Mouse (Mus musculus): ENCODE data around the gene Zbtb40.

Zbtb40 gene

DNA sequence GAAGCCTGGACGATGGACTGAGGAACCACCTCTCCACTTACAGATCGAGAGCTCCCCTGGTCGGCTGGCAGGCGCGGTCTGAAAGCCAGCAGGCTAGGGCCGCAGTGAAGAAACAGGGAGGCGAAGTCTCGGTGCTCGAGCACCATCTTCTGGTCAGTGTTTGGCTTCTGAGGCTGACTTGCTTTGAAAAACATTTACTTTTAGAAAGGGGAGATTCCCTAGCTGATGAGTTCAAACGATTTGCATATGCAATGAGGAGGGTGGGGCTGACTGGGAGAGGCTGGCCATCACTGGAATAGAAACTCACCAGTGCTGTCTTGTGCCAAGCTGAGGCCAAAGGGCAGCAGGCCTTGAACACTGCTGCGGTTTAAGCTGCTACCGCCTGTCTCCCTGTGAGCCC, 67.3 kb downstream of the Zbtb40 start:
- in situ Hi-C loops (cut with MboI, MseI), result no loop called here

DNA sequence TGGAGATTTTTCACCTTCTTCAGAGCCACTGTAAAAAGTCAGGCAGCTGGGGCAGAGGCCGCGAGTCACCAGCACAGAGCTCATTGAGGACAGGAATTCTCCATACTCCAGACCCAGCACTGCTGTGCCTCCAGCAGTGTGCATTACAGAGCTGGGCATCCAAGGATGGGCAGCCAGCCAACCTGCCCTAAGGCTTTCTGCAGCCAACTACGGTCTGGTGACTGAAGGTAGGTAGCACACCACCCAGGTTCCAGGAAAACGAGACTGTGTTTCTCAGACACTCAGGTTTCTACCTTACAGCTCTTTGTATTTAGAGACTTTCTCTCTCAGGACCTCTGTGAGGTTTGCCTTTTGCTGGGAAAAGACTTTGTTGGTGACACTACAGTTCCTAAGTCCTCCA, 67.7 kb downstream of the Zbtb40 start:
- in situ Hi-C loops (cut with MboI, MseI), result no loop called here

DNA sequence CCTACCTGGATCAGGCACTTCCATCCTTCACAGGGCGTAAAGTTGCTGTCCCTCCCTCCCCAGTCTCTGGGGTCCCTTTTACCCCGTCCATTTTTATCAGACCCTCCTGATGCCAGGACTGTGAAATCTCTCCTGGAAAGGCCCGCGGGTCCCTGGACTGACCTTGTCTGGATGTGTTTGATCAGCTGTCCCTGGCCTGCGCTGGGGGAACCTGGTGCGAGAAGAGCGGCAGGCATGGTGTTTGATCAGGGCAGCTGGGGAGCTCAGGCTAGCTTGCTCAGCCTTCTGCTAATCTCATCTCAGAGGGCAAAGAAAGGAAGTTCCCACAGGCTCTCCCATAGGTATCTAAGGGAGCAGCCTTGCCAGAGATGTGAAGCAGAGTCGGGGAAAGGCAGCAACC, 71.4 kb downstream of the Zbtb40 start:
- in situ Hi-C loops (cut with MboI, MseI), result no loop called here

DNA sequence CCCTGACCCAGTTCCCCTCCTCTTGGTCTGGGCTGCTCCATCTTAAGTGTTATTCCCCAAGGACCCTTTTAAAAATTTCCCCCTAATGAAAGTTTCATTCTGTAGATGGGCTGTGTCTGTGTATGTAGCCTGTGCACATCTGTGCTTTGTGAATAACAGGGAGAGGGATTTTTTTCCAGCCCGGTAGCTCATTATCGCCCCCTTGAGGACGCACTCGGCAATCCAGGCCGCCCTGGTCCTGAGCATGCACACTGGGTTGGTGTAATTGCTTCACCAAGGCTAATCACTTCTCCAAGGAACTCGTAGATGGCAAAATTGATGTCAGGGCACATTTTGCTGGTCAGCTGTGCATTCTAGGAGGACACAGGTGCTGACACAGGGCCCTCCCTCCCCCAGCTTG, 77.7 kb downstream of the Zbtb40 start:
- in situ Hi-C loops (cut with MboI, MseI), result no loop called here

DNA sequence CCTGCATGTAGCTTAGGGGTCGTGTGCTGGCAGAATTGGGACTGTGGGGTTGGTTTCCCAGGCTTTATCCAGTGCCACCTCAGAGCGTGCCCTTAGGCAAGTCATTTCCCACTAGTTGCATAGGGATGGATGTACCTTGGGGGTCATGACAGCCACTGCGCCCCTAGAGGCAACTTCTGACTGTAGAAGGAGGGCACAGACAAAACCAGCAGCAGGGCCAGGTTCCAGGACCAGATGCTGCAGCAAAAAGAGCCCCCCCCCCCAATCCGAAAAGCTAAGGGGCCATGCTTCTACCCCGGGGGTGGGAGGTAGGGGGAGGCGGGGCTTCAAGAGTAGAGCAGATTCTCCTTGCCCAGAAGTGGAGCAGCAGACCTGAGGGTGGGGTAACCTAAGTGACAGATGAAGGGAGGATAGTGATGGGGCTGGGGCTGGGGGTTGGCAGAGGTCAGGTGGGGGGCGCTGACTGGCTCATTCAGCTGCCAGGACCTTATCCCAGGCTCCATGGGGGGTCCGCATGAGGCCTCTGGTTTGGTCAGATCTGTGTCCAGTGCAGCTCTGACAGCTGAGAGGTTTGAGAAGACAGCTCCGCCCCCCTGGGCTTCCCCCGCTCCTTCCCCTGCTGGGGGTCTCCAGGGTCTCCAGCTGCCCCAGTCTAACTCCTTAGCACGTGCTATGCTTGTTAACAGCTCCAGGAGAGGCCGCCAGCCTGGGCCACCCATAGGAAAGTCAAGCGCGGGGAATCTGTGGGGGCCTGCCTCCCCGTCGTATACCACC, 78.9 kb downstream of the Zbtb40 start:
- in situ Hi-C loops (cut with MboI, MseI), result no loop called here

DNA sequence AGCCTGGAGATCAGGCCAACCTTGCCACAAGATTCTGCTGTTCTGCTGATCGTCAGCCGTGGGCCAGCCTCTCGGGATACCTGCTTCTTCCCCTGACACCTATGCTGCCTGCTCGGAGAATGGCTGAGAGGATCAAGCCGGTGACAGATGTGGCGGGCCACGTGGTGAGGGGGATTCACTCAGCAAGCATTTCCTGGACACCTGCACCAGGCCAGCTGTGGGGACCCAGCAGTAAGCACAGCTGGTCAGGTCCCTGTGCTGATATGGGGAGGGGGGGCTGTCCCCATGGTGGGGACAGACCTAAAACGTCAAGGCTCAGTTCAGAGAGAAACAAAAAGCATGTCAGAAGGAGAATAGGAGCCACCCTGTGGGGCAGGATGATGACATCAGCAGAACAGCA, 79.5 kb downstream of the Zbtb40 start:
- in situ Hi-C loops (cut with MboI, MseI), result no loop called here

DNA sequence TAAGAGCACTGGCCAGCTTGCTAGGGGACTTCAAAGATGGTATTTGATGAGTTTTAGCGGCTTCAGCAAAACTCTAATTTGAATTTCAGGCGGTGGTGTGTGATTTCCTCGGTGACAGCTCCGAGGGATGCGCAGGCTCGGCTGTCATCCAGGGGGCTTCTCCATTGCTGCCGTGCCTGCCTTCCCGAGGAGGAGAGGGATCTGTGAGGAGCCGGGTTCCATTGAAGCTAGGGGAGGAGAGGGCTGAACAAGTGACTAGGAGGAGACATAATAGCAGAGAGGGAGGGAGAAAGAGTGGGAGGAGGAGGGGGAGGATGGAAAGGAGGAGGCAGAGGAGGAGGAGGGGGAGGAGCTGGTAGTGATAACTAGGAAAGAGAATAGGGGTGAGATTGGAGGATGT, 81.1 kb downstream of the Zbtb40 start:
- in situ Hi-C loops (cut with MboI, MseI), result no loop called here

DNA sequence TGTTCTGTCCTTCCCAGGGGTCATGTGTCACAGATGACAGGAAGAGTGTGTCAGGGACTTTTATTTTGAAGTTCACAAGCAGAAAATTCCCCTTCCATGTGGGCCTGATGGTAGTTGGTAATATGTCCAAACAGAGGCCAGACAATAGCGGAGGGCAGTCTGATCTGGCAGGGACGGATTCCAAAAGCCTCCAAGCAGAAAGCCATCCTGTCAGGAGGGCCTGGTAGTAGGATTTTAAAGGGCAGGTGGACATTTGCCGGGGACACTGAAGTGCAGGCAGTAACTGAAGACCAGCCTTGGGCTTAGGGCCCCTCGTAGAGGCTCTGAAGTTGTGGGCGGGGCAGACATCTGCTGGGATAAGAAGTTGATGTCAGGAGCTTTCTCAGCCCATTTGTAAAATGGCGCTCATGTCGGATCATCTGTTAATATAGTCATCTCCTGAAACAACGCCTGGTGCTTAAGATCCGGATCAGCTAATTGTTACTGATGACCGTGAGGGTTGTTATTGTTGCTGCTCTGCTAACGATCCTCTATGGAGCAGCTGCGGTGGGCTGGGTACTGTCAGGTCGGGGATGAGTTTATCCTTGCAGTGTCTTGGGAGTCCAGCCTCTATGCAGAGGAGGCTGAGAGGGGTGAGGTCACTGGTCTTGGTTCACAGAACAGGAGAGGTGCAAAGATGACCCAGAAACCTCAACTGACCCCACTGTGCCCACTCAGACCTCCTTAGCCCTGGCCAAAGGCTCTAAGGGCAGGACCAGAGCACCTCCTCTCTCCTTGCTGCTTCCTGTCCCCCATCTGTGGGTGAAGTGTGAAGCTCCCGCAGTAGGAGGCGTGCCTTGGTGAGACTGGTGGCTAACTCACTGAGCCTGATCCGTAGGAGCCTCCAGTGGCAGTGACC, 81.9 kb downstream of the Zbtb40 start:
- in situ Hi-C loops (cut with MboI, MseI), result no loop called here

DNA sequence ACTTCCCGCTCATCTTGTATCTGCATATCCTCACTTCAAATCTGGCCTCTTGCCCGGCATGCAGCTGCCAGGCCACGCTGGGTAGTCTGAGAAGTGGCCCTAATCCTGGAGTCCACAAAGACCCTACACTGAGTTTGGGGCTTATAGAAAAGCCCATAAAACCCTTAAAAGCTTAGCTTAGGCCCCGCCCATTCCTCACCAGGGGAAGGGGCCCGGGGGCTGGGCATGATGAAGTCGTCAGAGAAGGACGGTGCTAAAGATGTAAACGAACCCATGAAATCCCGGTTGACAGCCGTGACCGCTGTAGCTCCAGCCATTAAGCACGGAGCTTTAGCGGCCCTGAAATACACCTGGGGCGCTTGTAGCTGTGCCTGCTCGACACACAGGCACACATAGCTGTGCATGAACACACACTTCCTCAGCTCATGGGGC, 83.6 kb downstream of the Zbtb40 start:
- in situ Hi-C loops (cut with MboI, MseI), result no loop called here

DNA sequence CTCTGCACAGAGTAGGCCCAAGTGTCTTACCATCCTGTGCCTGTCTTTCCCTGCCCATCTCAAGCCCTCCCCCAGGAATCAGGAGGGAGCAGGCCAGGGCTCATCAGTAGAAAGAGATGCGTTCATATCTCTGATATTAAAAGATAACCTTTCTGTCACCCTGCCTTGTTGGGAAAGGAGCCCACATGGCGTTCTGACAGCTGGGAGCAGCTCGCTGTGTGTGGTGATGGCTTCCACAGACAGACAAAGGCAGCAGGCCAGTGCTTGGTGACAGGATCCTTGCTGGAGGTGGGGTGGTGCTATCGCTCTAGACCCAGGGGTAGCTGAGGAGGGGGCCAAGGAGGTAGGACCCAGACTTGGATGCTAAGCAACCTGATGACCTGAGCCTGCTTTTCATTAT, 86.2 kb downstream of the Zbtb40 start:
- in situ Hi-C loops (cut with MboI, MseI), result no loop called here

DNA sequence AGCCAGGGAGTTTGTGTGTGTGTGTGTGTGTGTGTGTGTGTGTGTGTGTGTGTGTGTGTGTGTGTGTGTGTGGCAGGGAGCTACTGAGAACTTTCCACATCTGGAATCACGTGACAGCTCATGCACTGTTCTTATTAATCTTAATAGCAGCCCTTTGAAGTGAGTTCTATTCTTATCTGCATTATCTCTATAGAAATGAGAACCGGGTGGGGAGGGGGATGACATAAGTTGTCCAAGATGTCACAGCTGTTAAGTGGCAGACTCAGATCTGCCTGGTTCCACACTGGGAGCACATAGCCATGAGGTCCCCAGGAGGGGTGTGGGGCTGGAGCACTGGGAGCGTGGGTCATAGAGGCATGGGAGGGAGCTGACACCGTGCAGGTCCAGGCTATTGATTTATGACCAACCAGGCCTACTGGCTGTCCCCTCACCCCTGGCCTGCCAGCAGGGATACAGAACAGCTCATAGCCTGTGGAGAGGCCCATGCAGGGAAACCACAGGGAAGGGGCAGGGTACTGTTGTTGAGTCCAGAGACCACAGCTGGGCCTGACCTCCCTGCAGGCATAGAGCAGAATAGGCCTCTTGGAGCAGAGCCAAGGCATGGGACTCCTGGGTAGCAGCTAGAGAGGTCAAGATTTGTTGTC, 86.8 kb downstream of the Zbtb40 start:
- in situ Hi-C loops (cut with MboI, MseI), result no loop called here

DNA sequence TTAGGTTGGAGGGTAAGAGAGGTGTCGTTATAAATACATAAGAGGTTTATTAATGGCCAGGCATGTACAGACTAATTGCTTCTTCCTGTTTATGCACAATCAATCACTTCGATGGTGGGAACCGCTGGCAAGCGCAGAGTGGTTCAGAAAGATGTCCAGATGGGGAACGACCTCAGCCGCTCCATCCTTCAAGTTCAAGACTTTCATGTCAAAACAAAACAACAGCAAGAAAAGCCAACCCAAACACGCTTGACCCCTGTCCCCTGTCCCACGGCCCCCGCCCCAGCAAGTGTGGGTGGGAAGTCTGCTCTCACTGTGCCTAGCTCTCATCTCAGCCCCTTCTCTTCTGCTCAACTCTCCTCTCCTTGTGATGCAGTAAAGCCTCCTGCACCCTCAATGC, 88.0 kb downstream of the Zbtb40 start:
- in situ Hi-C loops (cut with MboI, MseI), result no loop called here

DNA sequence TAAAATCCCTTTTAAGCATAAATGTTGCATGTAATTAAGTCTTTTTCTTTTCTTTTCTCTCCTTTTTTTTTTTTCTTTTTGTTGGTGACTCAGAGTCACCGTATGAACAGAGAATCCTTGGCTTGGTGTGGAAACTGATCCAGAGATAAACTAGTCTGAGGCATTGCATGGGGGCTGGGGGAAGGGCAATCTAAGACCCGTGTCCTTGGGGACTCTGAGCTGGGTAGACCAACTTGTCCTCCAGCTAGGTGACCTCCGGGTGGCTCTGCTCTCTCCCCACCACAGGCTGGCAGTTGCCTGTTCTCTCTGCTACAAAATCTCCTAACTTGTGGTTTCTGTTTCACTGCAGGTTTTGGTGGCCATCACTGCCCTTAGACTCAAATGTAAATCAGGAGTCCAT, 88.5 kb downstream of the Zbtb40 start:
- in situ Hi-C loops (cut with MboI, MseI), result no loop called here

DNA sequence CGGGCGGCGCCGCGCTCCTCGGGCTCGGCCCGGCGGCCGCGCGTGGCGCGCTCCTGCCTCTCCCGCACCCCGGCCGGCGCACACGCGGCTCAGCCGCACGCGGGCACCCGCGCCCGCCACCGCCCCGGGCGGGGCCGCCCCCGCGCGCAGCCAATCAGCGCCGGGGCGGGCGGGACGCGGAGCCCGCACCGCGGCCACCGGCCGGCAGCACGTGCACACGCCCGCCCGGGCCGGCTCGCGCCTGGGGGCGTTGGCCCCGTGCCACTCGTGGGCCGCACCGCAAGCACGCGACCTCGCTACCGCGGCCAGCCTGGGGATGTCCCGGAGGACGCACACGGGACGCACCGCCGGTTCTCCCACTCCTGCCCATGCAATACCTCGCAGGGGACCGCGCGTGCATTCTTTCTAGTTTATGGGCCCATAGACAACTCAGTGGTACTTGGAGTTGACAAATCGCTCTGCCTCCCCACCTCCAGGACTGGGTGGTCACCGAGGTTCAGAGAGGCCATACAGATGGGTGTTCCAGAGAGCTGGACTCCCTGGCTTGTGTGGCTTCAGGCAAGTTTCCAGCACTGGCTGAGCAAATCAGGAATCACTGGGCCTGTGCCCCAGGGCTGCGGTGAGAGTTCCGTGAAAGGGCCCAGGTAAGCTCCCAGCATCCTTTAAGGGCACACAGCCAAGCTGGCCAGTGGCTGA, 91.7 kb downstream of the Zbtb40 start, which contains the start of gene Epha8:
Gene Epha8 (minus strand): TSS at position 66 of the 696 bp plus-strand sequence.
- in situ Hi-C loops (cut with MboI, MseI), result no loop called here

DNA sequence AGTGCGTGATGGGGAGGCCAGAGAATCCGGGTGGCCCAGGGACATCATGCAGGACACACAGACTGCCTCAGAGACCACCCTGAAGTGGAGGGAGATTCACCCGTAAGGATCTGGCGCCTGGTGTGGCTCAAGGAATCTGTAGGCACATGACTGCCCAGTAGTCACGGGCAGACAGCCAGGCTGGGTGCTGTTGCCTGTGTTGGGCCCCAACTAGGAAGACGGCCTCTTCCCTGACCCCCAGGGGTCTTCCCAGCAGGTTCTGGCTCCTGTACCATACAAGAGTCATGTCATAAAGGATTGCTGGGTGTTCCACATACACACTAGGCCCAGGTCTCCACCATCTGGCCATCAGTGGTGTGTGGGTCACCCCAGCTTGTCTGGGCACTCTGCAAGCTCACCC, 94.0 kb downstream of the Zbtb40 start:
- in situ Hi-C loops (cut with MboI, MseI), result no loop called here

DNA sequence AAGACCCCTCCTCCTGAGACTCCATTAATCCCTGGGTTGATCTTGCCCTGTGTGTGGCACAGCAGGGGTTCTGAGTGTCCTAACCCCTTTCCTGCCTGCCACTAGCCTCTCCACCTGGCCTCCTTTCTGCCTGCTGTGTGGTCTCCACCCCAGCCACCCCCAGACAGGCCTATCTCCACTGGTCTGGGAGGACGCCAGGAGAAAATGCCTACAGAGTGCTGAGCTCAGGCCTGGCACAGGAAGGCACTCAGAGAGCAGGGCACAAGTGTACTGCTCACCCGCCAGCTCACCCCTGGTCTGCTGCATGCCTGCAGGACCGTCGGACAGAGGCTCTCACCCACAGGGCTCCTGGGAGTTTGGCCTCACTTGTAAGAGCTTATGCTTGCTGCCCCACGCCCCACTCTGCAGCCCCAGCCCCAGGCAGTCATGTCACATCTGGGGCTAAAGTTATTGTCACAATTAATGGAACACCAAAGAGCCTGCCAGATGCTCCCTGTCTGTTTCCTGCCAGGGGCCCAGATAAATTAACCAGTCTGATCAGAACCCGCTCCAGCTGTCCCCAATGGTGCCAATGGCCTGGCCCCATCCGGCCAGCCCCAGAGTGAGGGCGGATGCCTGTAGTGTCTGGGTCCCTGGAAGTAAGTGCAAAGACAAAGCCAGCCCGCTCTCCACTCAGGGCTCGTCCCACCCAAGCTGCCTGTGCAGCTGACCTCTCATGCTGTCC, 99.2 kb downstream of the Zbtb40 start:
- in situ Hi-C loops (cut with MboI, MseI), result no loop called here

DNA sequence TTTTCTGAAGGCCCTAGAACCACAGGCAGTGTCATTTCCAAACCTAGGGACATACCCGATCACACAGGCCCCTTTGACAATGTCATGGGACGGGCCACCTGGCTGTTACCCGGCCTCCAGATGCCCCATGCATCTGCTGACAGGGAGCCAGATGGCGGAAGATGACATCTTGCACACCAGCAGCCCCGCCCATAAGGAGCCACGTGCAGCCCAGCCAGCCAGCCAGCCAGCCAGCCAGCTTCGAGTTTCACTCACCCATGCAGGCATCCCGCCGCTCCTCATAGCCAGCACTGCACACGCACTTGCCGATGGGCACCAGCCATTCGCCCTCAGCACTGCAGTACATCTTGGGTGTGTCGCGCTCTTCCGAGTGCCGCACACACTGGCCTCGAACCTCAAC, 103.2 kb downstream of the Zbtb40 start:
- in situ Hi-C loops (cut with MboI, MseI), result no loop called here

DNA sequence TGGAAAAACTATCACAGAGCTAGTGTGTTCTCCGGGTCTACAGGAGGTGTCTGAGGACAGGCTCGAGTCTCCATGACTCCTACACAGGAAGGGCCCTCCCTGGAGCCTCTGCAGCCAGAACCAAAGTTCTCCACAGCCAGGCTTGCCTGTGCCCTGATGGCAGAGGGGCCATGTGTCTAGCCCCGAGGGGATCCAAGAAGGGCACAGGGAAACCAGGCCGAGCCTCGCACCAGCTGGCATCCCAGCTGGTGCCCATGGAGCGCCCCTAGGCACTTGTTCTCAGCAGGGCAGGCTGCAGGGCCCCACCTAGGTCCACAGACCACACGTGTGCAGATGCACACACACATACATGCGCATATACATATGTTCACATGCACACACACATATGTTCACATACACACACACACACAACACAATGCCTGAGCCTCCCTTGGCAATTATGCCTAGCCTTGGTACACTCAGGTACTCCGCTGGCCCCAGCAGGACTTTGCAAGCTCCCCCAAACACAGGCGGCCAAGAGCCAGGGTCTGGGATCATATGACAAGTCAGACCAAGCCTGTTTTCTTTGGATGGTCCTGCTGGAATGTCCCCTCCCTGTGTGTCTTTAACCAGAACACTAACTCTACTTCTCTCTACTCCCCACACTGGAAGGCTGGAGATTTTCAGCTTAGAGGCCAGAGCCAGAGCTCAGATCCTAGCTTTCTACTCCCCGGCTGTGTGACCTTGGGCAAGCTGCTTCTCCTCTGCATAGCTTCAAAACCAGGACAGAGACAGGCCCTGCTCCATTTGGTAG, 103.8 kb downstream of the Zbtb40 start:
- in situ Hi-C loops (cut with MboI, MseI), result no loop called here

DNA sequence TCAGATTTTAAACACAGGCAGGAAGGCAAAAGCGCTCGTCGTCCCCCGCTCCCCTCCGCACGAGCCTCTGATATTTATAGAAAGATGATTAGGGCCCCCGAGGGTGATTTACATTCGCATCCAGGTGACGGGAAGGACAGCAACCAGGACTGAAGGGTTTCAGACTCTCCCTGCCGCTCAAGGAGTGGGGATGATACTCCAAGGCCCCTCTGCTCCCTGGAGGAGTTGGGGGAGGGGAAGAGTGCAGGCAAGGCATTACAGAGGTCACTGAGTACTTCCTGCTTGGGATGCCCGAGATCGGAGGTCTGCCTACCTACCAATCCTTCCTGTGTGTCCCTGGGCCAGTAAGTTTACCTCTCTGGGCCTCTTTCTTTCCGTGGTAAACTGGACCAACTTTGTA, 105.4 kb downstream of the Zbtb40 start:
- in situ Hi-C loops (cut with MboI, MseI), result no loop called here

DNA sequence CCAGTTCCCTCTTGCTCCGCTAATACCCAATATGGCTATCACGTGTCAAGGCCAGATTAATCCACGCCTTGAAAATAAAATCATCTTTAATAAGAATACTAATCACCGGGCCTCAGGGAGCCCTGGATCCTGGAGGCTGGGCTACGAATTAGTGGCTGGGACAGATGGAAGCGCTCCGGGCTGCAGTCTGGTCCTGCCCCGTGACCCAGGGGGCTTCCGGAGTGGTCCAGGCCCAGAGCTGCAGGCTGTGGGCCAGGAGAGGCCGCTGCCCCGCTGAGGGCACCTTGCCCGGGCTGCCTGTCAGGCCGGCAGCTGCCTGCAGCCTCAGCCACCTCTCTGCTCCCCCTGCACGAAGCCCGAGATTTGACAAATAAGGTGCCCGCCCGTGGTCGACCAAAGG, 105.8 kb downstream of the Zbtb40 start:
- in situ Hi-C loops (cut with MboI, MseI), result no loop called here

Measured in regulatory T cell (primary cell).